Mouse (Mus musculus) kidney, adult 18-20 months (tissue): ENCODE data around the gene Cmtm2a.
"Not testable (repeated sequence)": the region's sequence is repeated elsewhere in the genome, so short reads cannot be mapped to it uniquely, and the experiment has no call there.

Experiments
- DNase-seq: peaks from one replicate; pipeline ENCODE4 v3.0.0; 2021

Cmtm2a gene

DNA sequence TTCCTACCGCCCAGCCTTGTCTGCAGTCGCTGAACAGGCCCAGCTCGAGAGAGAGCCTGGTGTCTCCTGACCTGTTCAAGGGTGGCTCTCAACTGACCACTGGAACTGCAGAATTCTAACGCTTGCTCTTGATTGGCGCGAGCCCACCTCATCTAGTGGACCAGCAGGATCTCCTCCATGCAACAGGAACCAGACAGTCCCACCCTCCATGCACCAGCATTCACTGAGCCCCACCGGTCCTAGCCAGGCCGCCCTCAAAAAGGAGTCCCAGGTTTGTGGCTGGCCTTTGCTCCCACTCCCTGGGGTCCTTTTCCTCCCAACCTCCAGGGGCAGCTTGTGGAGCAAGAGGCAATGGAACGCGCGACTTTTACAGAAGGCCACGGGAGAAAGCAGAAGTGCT lies at the start of gene Cmtm2a:
Gene Cmtm2a (minus strand): TSS at position 101 of the 400 bp plus-strand sequence.
- DNase-seq: not testable (repeated sequence)

GRCm38 (mm10) chr8:104342426-104342825 lies 49.4 kb upstream of the Cmtm2a start:
- no peak for DNase-seq

- DNase-seq: no peak
These were observed 48.7 kb upstream of the Cmtm2a start for GRCm38 (mm10) chr8:104341678-104342077.

GRCm38 (mm10) chr8:104341106-104341561 lies 48.2 kb upstream of the Cmtm2a start:
- peak; percentile 61 for DNase-seq

DNA sequence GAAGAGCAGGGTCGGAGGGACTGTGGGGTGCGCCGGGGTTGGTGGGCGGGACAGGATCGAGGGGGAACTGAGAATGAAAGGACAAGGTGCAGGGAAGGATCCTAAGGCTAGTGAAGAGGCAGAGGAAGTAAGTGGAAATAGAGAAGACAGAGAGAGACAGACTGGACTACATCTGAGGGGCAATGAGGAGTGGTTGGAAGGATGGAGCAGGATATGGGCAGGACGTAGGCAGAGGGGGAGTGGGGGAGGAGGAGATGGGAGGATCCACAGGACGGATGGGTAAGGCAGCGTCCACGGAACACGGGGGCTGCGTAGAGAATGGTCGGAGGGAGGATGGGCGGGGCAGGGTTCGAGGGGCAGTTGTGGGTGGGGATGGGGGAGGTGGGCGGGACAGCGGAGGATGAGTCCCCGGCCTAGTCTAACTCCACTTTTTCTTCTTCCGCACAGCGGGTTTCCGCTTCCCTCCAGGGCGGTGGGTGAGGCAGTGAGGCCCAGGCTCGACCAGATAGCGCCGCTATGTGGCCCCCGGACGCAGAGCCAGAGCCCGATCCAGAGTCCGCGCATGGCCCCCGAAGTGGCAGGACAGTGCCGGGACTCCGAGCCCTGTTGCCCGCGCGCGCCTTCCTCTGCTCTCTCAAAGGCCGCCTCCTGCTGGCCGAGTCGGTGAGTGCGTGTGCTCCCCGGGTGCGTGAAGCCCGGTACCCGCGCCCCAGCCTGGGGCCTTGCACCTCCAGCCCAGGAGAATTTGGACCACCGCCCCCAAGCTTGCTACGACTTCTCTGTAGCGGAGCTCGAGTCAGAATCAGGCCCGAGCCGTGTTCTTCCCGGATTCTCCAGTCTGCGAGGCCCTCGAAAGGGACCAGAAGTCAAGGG lies 47.5 kb upstream of the Cmtm2a start:
- DNase-seq: peak; percentile 69

DNA sequence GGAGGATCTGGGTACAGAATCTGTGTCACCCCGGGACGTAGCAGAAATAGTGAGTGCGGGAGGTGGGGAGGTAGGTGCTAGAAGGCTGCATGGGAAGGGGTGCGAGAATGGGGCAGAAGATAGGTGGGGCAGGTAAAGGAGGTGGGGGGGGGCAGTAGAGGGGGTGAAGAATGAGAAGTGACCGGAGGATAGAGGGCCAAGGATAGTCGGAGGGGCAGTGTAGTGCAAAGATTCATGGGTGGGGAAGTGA lies 46.9 kb upstream of the Cmtm2a start:
- no peak for DNase-seq

- peak; percentile 28 for DNase-seq
These were observed 46.4 kb upstream of the Cmtm2a start, which contains the start of gene Cmtm3 for GRCm38 (mm10) chr8:104339229-104339982. Cmtm3 (plus strand) TSS chr8:104339410.

- DNase-seq: no peak
These were observed 44.9 kb upstream of the Cmtm2a start for GRCm38 (mm10) chr8:104337890-104338289.

DNA sequence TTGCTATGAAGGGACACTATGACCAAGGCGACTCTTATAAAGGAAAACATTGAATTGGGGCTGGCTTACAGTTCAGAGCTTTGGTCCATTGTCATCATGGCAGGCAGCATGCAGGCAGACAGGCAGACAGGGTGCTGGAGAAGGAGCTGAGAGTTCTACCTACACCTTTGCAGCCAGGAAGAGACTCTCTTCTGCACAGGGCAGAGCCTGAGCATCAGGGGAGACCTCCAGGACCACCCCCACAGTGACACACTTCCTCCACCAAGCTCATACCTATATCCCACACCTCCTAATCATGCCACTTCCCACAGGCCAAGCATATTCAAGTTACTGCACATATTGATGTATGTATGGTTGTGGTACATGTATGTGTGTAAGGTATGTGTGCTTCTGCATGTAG lies 43.8 kb upstream of the Cmtm2a start:
- DNase-seq: no peak

- no peak for DNase-seq
These were observed 41.2 kb upstream of the Cmtm2a start for GRCm38 (mm10) chr8:104334196-104334595.

DNA sequence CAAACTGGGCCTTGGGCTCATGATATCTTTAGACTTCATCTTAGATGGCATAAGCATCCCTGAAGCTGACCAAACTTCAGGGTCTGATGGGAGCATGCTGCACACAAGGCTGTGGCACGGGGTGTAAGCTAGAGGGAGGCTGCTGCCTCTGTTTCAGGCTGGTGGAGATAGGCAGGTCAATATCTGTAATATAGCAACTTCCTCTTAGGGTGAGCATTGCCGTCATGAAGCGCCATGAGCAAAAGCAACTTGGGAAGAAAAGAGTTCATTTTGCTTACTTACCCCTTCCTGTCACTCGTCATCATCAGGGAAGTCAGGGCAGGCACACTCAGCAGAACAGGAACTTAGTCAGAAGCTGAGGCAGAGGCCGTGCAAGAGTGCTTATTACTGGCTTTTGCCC lies 40.8 kb upstream of the Cmtm2a start:
- DNase-seq: no peak

DNA sequence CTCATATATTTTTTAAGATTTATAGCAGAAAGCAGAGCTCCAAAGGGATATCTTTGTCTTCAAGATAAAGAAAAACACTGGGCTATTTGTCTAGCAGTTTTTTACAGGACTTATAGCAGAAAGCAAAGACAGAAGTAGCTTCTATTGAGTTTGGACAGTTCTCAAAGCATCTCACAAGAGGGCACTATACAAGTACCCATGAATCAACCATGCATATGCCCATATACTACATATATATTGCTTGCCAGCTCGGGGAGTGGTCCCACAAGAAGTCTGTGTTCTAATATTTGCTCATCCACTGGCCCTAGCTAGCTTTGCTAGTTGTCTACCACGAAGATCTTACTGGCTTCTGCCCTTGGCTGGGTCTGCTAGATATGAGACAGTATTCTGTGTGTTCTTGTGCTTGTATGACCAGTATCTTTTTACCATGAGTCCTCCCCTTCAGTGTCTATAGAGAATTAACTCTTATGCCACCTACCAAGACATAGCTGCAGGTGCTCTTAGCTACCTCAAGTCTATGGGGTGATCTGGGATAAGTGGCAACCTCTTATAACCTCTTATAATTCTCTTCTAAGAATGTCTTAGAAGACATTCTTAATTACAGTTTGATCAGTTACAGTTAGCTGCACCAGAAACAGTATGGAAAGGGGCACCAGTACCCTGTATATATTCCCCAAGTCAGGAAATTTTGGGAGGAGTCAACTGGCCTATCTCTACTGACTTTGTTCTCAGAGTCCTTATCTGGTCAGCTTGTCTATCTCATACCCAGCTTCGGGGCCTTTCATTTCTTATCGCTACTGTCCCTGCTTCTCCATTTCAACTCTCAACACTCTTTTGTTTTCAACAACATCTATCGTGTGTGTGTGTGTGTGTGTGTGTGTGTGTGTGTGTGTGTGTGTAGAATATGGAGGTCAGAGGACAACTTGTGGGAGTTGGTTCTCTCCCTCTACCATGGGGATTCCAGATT lies 40.0 kb upstream of the Cmtm2a start:
- DNase-seq: no peak

DNA sequence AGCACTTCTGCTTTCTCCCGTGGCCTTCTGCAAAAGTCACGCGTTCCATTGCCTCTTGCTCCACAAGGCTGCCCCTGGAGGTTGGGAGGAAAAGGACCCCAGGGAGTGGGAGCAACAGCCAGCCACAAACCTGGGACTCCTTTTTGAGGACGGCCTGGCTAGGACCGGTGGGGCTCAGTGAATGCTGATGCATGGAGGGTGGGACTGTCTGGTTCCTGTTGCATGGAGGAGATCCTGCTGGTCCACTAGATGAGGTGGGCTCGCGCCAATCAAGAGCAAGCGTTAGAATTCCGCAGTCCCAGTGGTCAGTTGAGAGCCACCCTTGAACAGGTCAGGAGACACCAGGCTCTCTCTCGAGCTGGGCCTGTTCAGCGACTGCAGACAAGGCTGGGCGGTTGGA lies 28.9 kb upstream of the Cmtm2a start, which contains the start of gene Cmtm2b:
Gene Cmtm2b (plus strand): TSS at position 301 of the 400 bp plus-strand sequence.
- DNase-seq: not testable (repeated sequence)

DNA sequence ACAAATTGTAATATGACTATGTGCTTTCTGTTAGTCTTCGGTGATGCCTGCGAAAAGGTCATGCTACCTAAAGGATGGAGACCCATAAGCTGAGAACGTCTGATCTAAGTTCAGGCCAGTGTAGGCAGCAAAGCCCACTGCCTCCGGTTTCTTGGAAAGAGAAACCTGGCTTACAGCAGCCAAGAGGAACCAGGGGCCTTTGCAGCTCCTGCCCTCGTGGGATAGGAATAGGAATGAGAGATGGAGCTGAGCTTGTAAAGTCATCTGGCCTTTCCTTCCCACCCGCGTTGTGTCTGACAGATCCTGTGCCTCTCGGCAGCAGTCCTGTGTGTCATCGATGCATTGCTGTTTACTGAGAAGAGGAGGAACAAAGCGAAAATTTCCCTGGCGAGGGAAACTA lies 28.3 kb upstream of the Cmtm2a start, which contains the start of gene Gm11020:
Gene Gm11020 (plus strand): TSS at position 301 of the 400 bp plus-strand sequence.
- DNase-seq: not testable (repeated sequence)

DNA sequence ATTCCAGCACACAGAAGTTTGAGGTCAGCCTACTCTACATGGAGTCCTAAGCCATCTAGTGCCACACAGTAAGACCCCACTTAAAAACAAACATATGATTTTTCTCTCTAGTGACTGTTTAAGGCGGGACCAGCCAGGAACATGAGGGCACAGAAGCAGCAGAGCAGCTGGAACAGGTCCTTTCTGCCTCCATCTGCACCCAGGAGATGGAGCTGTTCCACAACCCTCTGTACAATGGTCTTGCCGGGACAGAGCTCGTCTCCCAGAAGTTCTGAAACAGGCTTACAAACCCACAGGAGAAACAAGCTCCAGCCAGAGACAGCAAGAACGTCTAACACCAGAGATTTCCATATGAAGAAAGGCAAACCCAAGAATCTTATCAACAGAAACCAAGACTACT lies 20.3 kb upstream of the Cmtm2a start:
- DNase-seq: no peak

- DNase-seq: not testable (repeated sequence)
These were observed 19.0 kb upstream of the Cmtm2a start for GRCm38 (mm10) chr8:104312023-104312422.

- peak; percentile 7 for DNase-seq
These were observed 16.6 kb upstream of the Cmtm2a start, which contains the start of the genes Gm45711 and Cmtm1 for GRCm38 (mm10) chr8:104309441-104310155. Gm45711 (minus strand) TSS chr8:104310081. Cmtm1 (minus strand) TSS chr8:104310145.

- not testable (repeated sequence) for DNase-seq
These were observed 15.4 kb upstream of the Cmtm2a start for GRCm38 (mm10) chr8:104308341-104308740.

DNA sequence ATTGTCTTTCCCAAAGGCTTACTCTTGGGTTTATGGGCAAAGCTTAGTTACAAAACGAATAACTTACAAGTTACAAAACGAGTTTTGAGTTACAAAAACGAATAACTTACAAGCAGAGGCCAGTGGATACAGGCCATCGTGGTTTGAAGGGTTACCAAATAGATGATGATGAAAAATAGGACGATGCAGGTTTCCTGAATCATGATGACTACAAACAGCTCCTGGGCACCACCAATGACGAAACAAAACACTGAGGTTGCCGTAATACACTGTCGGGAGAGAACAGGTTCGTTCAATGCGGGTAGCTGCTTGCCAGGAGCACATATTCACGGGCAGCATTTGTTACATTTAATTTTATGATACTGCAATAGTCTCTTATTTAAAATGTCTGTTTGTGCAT lies 12.0 kb upstream of the Cmtm2a start:
- DNase-seq: no peak

GRCm38 (mm10) chr8:104302536-104302935 lies 9.6 kb upstream of the Cmtm2a start:
- not testable (repeated sequence) for DNase-seq

- not testable (repeated sequence) for DNase-seq
These were observed 8.6 kb upstream of the Cmtm2a start for GRCm38 (mm10) chr8:104301577-104301976.

- DNase-seq: no peak
These were observed 1.4 kb upstream of the Cmtm2a start for GRCm38 (mm10) chr8:104294396-104294795.
